Mouse (Mus musculus) lung, postnatal 0 days (tissue): Measurements from ENCODE around the gene Pgrmc2.

Experiments used
- CTCF ChIP-seq: IDR thresholded peaks from 2 replicates; pipeline ENCODE4 v1.5.1; 2016; ENCODE audit warnings: antibody characterized with exemption, mild to moderate bottlenecking
- EP300 ChIP-seq: IDR thresholded peaks from 2 replicates; pipeline ENCODE4 v1.6.1; 2016; ENCODE audit warnings: antibody characterized with exemption, mild to moderate bottlenecking, control low read depth

DNA sequence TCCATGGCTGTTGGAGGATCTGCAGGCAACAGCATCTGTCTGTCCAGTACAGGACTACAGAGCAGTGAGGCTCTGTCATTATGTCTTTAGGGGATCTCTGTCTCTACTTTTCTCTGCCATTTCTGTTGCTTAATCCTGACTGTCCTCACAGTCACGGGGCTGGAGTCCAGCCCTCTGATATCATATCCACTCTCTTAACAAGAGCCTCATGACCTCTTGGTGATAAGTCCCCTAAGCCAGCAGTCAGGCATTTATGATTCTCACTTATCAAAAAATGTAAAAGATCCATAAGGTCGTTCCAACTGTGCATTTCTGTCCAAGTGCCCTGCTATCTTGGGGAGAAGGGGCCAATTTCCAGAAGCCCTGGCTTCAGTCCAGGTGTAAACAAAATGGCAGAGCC is 17.3 kb upstream of the Pgrmc2 start:
- TF ChIP-seq CTCF (no peak), EP300 (no peak)
